Mouse (Mus musculus) forebrain, embryonic 15.5 days (tissue): ENCODE measurements at regions not wholly inside any gene's neighbourhood (a gene's known extent, or its start where the extent isn't known, plus 50 kb on each side); places are given as distances from the start of the nearest gene placed in this dataset.

ENCODE experiments used
- ATAC-seq: fragments of 200-750 bp; cut with Nextera tagmentation; replicated peaks from 2 replicates; pipeline ENCODE4 v1.8.0; 2017; ENCODE audit warnings: mild to moderate bottlenecking, moderate TSS enrichment, moderate library complexity
- H3K27ac ChIP-seq: fragments of 300-500 bp; sonication (generic); replicated peaks from 2 replicates; pipeline ENCODE4 v1.5.1; 2015; ENCODE audit warnings: mild to moderate bottlenecking, inconsistent platforms
- H3K27me3 ChIP-seq: fragments of 300-500 bp; sonication (generic); 2 replicates; pipeline ENCODE4 v1.6.1; 2015; ENCODE audit warnings: inconsistent platforms
- H3K36me3 ChIP-seq: fragments of 300-500 bp; sonication (generic); 2 replicates; pipeline ENCODE4 v1.6.1; 2015; ENCODE audit warnings: mild to moderate bottlenecking, inconsistent platforms
- H3K4me1 ChIP-seq: fragments of 300-500 bp; sonication (generic); 2 replicates; pipeline ENCODE4 v1.6.1; 2015; ENCODE audit warnings: inconsistent platforms
- H3K4me2 ChIP-seq: fragments of 300-500 bp; sonication (generic); replicated peaks from 2 replicates; pipeline ENCODE4 v1.6.1; 2015; ENCODE audit warnings: mild to moderate bottlenecking, inconsistent platforms
- H3K4me3 ChIP-seq: fragments of 300-500 bp; sonication (generic); 2 replicates; pipeline ENCODE4 v1.5.1; 2015; ENCODE audit warnings: mild to moderate bottlenecking, inconsistent platforms
- H3K9ac ChIP-seq: fragments of 300-500 bp; sonication (generic); replicated peaks from 2 replicates; pipeline ENCODE4 v1.6.1; 2015; ENCODE audit warnings: mild to moderate bottlenecking, inconsistent platforms
- H3K9me3 ChIP-seq: fragments of 300-500 bp; sonication (generic); 2 replicates; pipeline ENCODE4 v1.6.1; 2016; ENCODE audit warnings: inconsistent platforms
- WGBS: fragments of 180-500 bp; shearing (Covaris S2); methylation state at CpG from one replicate; pipeline ENCODE4 v1.1.7; 2015; ENCODE audit warnings: mixed read lengths; 5-methylcytosine and 5-hydroxymethylcytosine counted together

- no peak for ATAC-seq
- Histone ChIP-seq H3K36me3 (no peaks in the 10 kb centered on the region), H3K9me3 (no peaks in the 10 kb centered on the region), H3K4me2 (no peak overlapping the region), H3K27ac (no peak overlapping the region), H3K9ac (no peak overlapping the region), H3K4me1 (no peaks in the 10 kb centered on the region), H3K27me3 (no peaks in the 10 kb centered on the region), H3K4me3 (no peak overlapping the region)
- 91% methylated on average over 4 of the region's 4 CpGs for WGBS
These were observed 188.9 kb upstream of the Jarid2 start for GRCm38 (mm10) chr13:44540401-44540800.

GRCm38 (mm10) chr13:44541243-44541653, 188.0 kb upstream of the Jarid2 start:
- H3K27ac ChIP-seq: no peak overlapping the region
- no peak overlapping the region for H3K4me2 ChIP-seq
- H3K36me3 ChIP-seq: no peaks in the 10 kb centered on the region
- no peaks in the 10 kb centered on the region for H3K4me1 ChIP-seq
- H3K9ac ChIP-seq: no peak overlapping the region
- H3K4me3 ChIP-seq: no peak overlapping the region
- H3K27me3 ChIP-seq: no peaks in the 10 kb centered on the region
- no peak for ATAC-seq
- 65% methylated on average over 5 of the region's 5 CpGs for WGBS
- H3K9me3 ChIP-seq: no peaks in the 10 kb centered on the region

DNA sequence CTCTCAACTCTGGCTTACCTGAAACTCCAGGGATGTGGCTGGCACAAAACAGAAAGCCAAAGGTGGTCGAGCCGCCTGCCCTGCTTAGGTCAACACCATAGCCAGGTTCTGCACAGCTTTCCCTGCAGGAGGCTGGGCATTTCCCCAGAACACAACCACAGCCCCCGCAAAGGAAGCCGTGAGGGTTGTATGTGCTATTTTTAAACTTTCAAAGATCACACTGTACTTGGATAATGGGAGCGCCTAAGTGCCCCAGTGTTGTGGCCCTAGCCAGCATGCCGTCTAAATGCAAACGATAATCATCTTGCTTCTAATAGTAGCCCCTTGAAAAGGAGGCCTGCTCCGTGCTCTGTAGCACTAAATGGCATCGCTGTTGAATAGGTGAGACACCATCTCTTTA, 184.5 kb upstream of the Jarid2 start:
- Histone ChIP-seq H3K4me2 (no peak overlapping the region), H3K9me3 (no peaks in the 10 kb centered on the region), H3K4me3 (no peak overlapping the region), H3K36me3 (no peaks in the 10 kb centered on the region), H3K27ac (no peak overlapping the region), H3K9ac (no peak overlapping the region), H3K27me3 (no peaks in the 10 kb centered on the region), H3K4me1 (no peaks in the 10 kb centered on the region)
- 59% methylated on average over 9 of the region's 9 CpGs for WGBS
- ATAC-seq: no peak

DNA sequence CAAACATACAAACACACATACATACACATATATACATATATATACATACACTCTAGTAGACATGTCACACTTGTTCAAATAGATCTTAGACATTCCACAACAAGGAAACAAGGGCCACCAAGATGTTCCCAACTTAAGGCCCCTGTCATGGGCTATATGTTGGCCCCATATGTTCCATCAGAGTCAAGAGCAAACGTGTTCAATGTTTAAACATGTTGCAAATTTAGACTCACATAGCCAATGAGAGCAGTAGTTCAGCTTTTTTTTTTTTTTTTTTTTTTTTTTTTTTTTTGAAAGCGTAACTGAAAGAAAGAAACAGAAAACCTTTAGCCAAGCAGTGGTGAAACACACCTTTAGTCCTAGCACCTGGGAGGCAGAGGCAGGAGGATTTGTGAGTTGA, 183.0 kb upstream of the Jarid2 start:
- Histone ChIP-seq H3K9me3 (no peaks in the 10 kb centered on the region), H3K4me3 (no peak overlapping the region), H3K27ac (no peak overlapping the region), H3K36me3 (no peaks in the 10 kb centered on the region), H3K4me1 (no peaks in the 10 kb centered on the region), H3K9ac (no peak overlapping the region), H3K27me3 (no peaks in the 10 kb centered on the region), H3K4me2 (no peak overlapping the region)
- WGBS: 86% methylated on average over 2 of the region's 2 CpGs
- no peak for ATAC-seq

DNA sequence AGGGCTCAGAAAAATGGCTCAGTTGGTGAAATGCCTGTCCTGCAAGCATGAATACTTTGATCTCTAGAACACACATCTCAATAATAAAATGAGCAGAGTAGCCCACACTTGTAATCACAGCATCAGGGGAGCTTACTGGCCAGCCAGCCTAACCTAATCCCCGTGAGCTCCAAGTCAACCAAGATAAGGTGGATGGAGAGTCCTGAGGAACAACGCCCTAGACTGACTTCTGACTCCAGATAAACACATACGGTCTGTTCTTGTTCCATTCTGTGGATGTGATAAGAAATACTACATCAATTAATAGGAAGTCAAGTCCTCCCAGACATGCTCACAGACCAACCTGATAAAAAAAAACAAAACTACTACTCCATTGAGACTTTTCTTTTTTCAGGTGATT, 180.4 kb upstream of the Jarid2 start:
- Histone ChIP-seq H3K4me2 (no peak overlapping the region), H3K27me3 (no peaks in the 10 kb centered on the region), H3K9ac (no peak overlapping the region), H3K27ac (no peak overlapping the region), H3K9me3 (no peaks in the 10 kb centered on the region), H3K4me1 (no peaks in the 10 kb centered on the region), H3K36me3 (no peaks in the 10 kb centered on the region), H3K4me3 (no peak overlapping the region)
- 94% methylated on average over 3 of the region's 3 CpGs for WGBS
- no peak for ATAC-seq

- Histone ChIP-seq H3K36me3 (no peaks in the 10 kb centered on the region), H3K4me3 (no peak overlapping the region), H3K4me1 (no peaks in the 10 kb centered on the region), H3K9me3 (no peaks in the 10 kb centered on the region), H3K9ac (no peak overlapping the region), H3K27ac (no peak overlapping the region), H3K4me2 (no peak overlapping the region), H3K27me3 (no peaks in the 10 kb centered on the region)
- no peak for ATAC-seq
- WGBS: 92% methylated on average over 5 of the region's 5 CpGs
These were observed 175.9 kb upstream of the Jarid2 start for GRCm38 (mm10) chr13:44553363-44553762.

- no peak overlapping the region for H3K27ac ChIP-seq
- H3K9me3 ChIP-seq: no peaks in the 10 kb centered on the region
- 81% methylated on average over 9 of the region's 9 CpGs for WGBS
- ATAC-seq: no peak
- no peaks in the 10 kb centered on the region for H3K27me3 ChIP-seq
- no peak overlapping the region for H3K9ac ChIP-seq
- no peaks in the 10 kb centered on the region for H3K36me3 ChIP-seq
- H3K4me1 ChIP-seq: no peaks in the 10 kb centered on the region
- H3K4me3 ChIP-seq: no peak overlapping the region
- no peak overlapping the region for H3K4me2 ChIP-seq
These were observed 174.4 kb upstream of the Jarid2 start for GRCm38 (mm10) chr13:44554686-44555463.

GRCm38 (mm10) chr13:44555979-44556378, 173.3 kb upstream of the Jarid2 start:
- Histone ChIP-seq H3K27ac (no peak overlapping the region), H3K4me2 (no peak overlapping the region), H3K9ac (no peak overlapping the region), H3K4me1 (no peaks in the 10 kb centered on the region), H3K4me3 (no peak overlapping the region), H3K27me3 (no peaks in the 10 kb centered on the region), H3K36me3 (no peaks in the 10 kb centered on the region), H3K9me3 (no peaks in the 10 kb centered on the region)
- ATAC-seq: no peak
- 82% methylated on average over 6 of the region's 6 CpGs for WGBS

DNA sequence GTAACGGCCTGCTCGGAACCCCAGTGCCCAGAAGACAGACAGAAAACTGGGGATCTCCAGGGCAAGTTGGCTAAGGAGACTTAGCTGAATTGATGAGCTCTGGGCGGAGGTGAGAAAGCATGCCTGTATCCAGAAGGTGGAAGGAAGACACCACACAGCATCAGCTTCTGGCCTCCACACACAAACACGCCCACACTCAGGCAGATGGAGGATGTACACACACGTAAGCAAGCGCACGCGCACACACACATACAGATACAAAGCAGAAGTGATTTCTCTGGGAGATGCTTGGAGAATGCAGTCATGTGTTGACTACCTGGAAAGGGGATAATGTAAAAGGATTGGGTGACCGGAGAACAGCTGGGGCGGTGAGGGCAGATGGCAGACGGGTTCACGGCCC, 171.2 kb upstream of the Jarid2 start:
- H3K9me3 ChIP-seq: no peaks in the 10 kb centered on the region
- 92% methylated on average over 12 of the region's 12 CpGs for WGBS
- no peaks in the 10 kb centered on the region for H3K27me3 ChIP-seq
- H3K27ac ChIP-seq: no peak overlapping the region
- no peak overlapping the region for H3K9ac ChIP-seq
- H3K36me3 ChIP-seq: no peaks in the 10 kb centered on the region
- ATAC-seq: no peak
- no peaks in the 10 kb centered on the region for H3K4me1 ChIP-seq
- no peak overlapping the region for H3K4me3 ChIP-seq
- H3K4me2 ChIP-seq: no peak overlapping the region

GRCm38 (mm10) chr13:44558491-44559177, 170.6 kb upstream of the Jarid2 start:
- Histone ChIP-seq H3K27me3 (no peaks in the 10 kb centered on the region), H3K4me1 (no peaks in the 10 kb centered on the region), H3K27ac (no peak overlapping the region), H3K9me3 (no peaks in the 10 kb centered on the region), H3K36me3 (no peaks in the 10 kb centered on the region), H3K9ac (no peak overlapping the region), H3K4me2 (no peak overlapping the region), H3K4me3 (no peak overlapping the region)
- WGBS: 90% methylated on average over 21 of the region's 21 CpGs
- no peak for ATAC-seq

- H3K4me3 ChIP-seq: no peak overlapping the region
- no peaks in the 10 kb centered on the region for H3K36me3 ChIP-seq
- H3K9me3 ChIP-seq: no peaks in the 10 kb centered on the region
- no peaks in the 10 kb centered on the region for H3K4me1 ChIP-seq
- 95% methylated on average over 6 of the region's 6 CpGs for WGBS
- H3K4me2 ChIP-seq: no peak overlapping the region
- no peak overlapping the region for H3K27ac ChIP-seq
- no peak for ATAC-seq
- no peak overlapping the region for H3K9ac ChIP-seq
- H3K27me3 ChIP-seq: no peaks in the 10 kb centered on the region
These were observed 170.1 kb upstream of the Jarid2 start for GRCm38 (mm10) chr13:44559178-44559565.

GRCm38 (mm10) chr13:44559706-44560105, 169.6 kb upstream of the Jarid2 start:
- no peak overlapping the region for H3K4me2 ChIP-seq
- no peak overlapping the region for H3K4me3 ChIP-seq
- H3K27ac ChIP-seq: no peak overlapping the region
- H3K9ac ChIP-seq: no peak overlapping the region
- no peaks in the 10 kb centered on the region for H3K4me1 ChIP-seq
- no peaks in the 10 kb centered on the region for H3K27me3 ChIP-seq
- ATAC-seq: no peak
- H3K36me3 ChIP-seq: no peaks in the 10 kb centered on the region
- H3K9me3 ChIP-seq: no peaks in the 10 kb centered on the region
- 58% methylated on average over 2 of the region's 2 CpGs for WGBS

GRCm38 (mm10) chr13:44564705-44565104, 164.6 kb upstream of the Jarid2 start:
- Histone ChIP-seq H3K4me1 (no peaks in the 10 kb centered on the region), H3K9ac (no peak overlapping the region), H3K36me3 (no peaks in the 10 kb centered on the region), H3K27ac (no peak overlapping the region), H3K9me3 (no peaks in the 10 kb centered on the region), H3K4me3 (no peak overlapping the region), H3K27me3 (no peaks in the 10 kb centered on the region), H3K4me2 (no peak overlapping the region)
- 33% methylated on average over 11 of the region's 11 CpGs for WGBS
- ATAC-seq: no peak
